Mouse (Mus musculus): ENCODE data around the gene Mdh1. TPM values are rescaled to one million over a fixed set of nuclear protein-coding genes. Genes with fewer than 3 reads are reported as not detected.

The Mdh1 gene
- 427 and 437 TPM in 2 replicates for polyA plus RNA-seq (2016; fragmentation: Nextera tagmentation; extraction: Ambion mirVana)

- peaks cover 24% of the 10 kb centered on the region for H3K4me1 ChIP-seq
- peaks cover 6% of the 10 kb centered on the region for H3K36me3 ChIP-seq
- no peaks in the 10 kb centered on the region for H3K9me3 ChIP-seq (replicated peaks)
- H3K27ac ChIP-seq (replicated peaks): peak within 1 kb of the TSS; percentile 87
- WGBS: under 1% methylated on average over 42 of the region's 42 CpGs
- peak within 1 kb of the TSS; percentile 85 for H3K4me3 ChIP-seq
- peak; percentile 95 for DNase-seq (ENCODE audit: low spot score)
- H3K27me3 ChIP-seq (ENCODE audit: low read depth, poor library complexity, severe bottlenecking): no peaks in the 10 kb centered on the region
These were observed at the start of gene Mdh1, which contains the start of gene Wdpcp for GRCm38 (mm10) chr11:21571700-21572381. Gene Mdh1, minus strand, starts transcription at chr11:21572367. Gene Wdpcp, plus strand, starts transcription at chr11:21572235.

- DNase-seq (ENCODE audit: low spot score): no peak
- Histone ChIP-seq H3K4me3 (no peak overlapping the region), H3K4me1 (no peaks in the 10 kb centered on the region), H3K27me3 (ENCODE audit: low read depth, poor library complexity, severe bottlenecking) (no peaks in the 10 kb centered on the region), H3K9me3 (replicated peaks) (no peaks in the 10 kb centered on the region), H3K36me3 (no peaks in the 10 kb centered on the region), H3K27ac (replicated peaks) (no peak overlapping the region)
These were observed 43.7 kb upstream of the Mdh1 start for GRCm38 (mm10) chr11:21615915-21616314.

GRCm38 (mm10) chr11:21602497-21602896, 30.3 kb upstream of the Mdh1 start:
- Histone ChIP-seq H3K9me3 (replicated peaks) (no peaks in the 10 kb centered on the region), H3K36me3 (no peaks in the 10 kb centered on the region), H3K4me1 (no peaks in the 10 kb centered on the region), H3K4me3 (no peak overlapping the region), H3K27ac (replicated peaks) (no peak overlapping the region), H3K27me3 (ENCODE audit: low read depth, poor library complexity, severe bottlenecking) (no peaks in the 10 kb centered on the region)
- WGBS: 71% methylated on average over 5 of the region's 5 CpGs
- DNase-seq (ENCODE audit: low spot score): no peak

GRCm38 (mm10) chr11:21583286-21583685, 11.1 kb upstream of the Mdh1 start:
- 52% methylated on average over 1 of the region's 1 CpGs for WGBS
- H3K36me3 ChIP-seq: no peaks in the 10 kb centered on the region
- no peaks in the 10 kb centered on the region for H3K4me1 ChIP-seq
- no peak overlapping the region for H3K27ac ChIP-seq (replicated peaks)
- H3K9me3 ChIP-seq (replicated peaks): no peaks in the 10 kb centered on the region
- no peaks in the 10 kb centered on the region for H3K27me3 ChIP-seq (ENCODE audit: low read depth, poor library complexity, severe bottlenecking)
- no peak overlapping the region for H3K4me3 ChIP-seq
- DNase-seq (ENCODE audit: low spot score): no peak

- H3K27ac ChIP-seq (replicated peaks): no peak overlapping the region
- H3K4me1 ChIP-seq: no peaks in the 10 kb centered on the region
- WGBS: 80% methylated on average over 7 of the region's 7 CpGs
- no peak for DNase-seq (ENCODE audit: low spot score)
- no peak overlapping the region for H3K4me3 ChIP-seq
- H3K36me3 ChIP-seq: no peaks in the 10 kb centered on the region
- H3K27me3 ChIP-seq (ENCODE audit: low read depth, poor library complexity, severe bottlenecking): no peaks in the 10 kb centered on the region
- H3K9me3 ChIP-seq (replicated peaks): no peaks in the 10 kb centered on the region
These were observed 9.3 kb upstream of the Mdh1 start for GRCm38 (mm10) chr11:21581472-21581871.

- H3K4me1 ChIP-seq: peaks cover 24% of the 10 kb centered on the region
- peak overlapping the region; percentile 85 for H3K4me3 ChIP-seq
- 15% methylated on average over 10 of the region's 10 CpGs for WGBS
- no peaks in the 10 kb centered on the region for H3K27me3 ChIP-seq (ENCODE audit: low read depth, poor library complexity, severe bottlenecking)
- no peaks in the 10 kb centered on the region for H3K9me3 ChIP-seq (replicated peaks)
- DNase-seq (ENCODE audit: low spot score): no peak
- H3K36me3 ChIP-seq: peaks cover 15% of the 10 kb centered on the region
- peak overlapping the region; percentile 87 for H3K27ac ChIP-seq (replicated peaks)
These were observed 1.2 kb downstream of the Mdh1 start for GRCm38 (mm10) chr11:21570973-21571372.

- H3K4me1 ChIP-seq: peaks cover 24% of the 10 kb centered on the region
- peak overlapping the region; percentile 85; the same call in 1 of the 2 replicates for H3K4me3 ChIP-seq
- H3K36me3 ChIP-seq: peaks cover 24% of the 10 kb centered on the region
- no peak overlapping the region for H3K27ac ChIP-seq (replicated peaks)
- DNase-seq (ENCODE audit: low spot score): no peak
- no peaks in the 10 kb centered on the region for H3K9me3 ChIP-seq (replicated peaks)
- WGBS: 87% methylated on average over 2 of the region's 2 CpGs
- no peaks in the 10 kb centered on the region for H3K27me3 ChIP-seq (ENCODE audit: low read depth, poor library complexity, severe bottlenecking)
These were observed 2.1 kb downstream of the Mdh1 start for GRCm38 (mm10) chr11:21570109-21570474.

- WGBS: 98% methylated on average over 3 of the region's 3 CpGs
- no peak for DNase-seq (ENCODE audit: low spot score)
These were observed 2.6 kb downstream of the Mdh1 start for GRCm38 (mm10) chr11:21569456-21570108.

GRCm38 (mm10) chr11:21569002-21569401, 3.2 kb downstream of the Mdh1 start:
- H3K36me3 ChIP-seq: peaks cover 31% of the 10 kb centered on the region
- no peak overlapping the region for H3K4me3 ChIP-seq
- H3K4me1 ChIP-seq: peaks cover 24% of the 10 kb centered on the region
- H3K27me3 ChIP-seq (ENCODE audit: low read depth, poor library complexity, severe bottlenecking): no peaks in the 10 kb centered on the region
- WGBS: 84% methylated on average over 5 of the region's 5 CpGs
- H3K27ac ChIP-seq (replicated peaks): no peak overlapping the region
- no peaks in the 10 kb centered on the region for H3K9me3 ChIP-seq (replicated peaks)
- DNase-seq (ENCODE audit: low spot score): no peak

More at GRCm38 (mm10) chr11:21569456-21570108, 2.6 kb downstream of the Mdh1 start:
- H3K4me1 ChIP-seq: peaks cover 24% of the 10 kb centered on the region
- no peak overlapping the region for H3K4me3 ChIP-seq
- H3K9me3 ChIP-seq (replicated peaks): no peaks in the 10 kb centered on the region
- H3K27ac ChIP-seq (replicated peaks): no peak overlapping the region
- H3K27me3 ChIP-seq (ENCODE audit: low read depth, poor library complexity, severe bottlenecking): no peaks in the 10 kb centered on the region
- H3K36me3 ChIP-seq: peaks cover 29% of the 10 kb centered on the region

GRCm38 (mm10) chr11:21567733-21568132, 4.4 kb downstream of the Mdh1 start:
- 95% methylated on average over 1 of the region's 1 CpGs for WGBS
- DNase-seq (ENCODE audit: low spot score): no peak
- H3K36me3 ChIP-seq: peaks cover 43% of the 10 kb centered on the region
- no peaks in the 10 kb centered on the region for H3K9me3 ChIP-seq (replicated peaks)
- no peak overlapping the region for H3K4me3 ChIP-seq
- no peaks in the 10 kb centered on the region for H3K27me3 ChIP-seq (ENCODE audit: low read depth, poor library complexity, severe bottlenecking)
- no peak overlapping the region for H3K27ac ChIP-seq (replicated peaks)
- H3K4me1 ChIP-seq: peaks cover 19% of the 10 kb centered on the region

- Histone ChIP-seq H3K27ac (replicated peaks) (no peak overlapping the region), H3K4me3 (no peak overlapping the region), H3K27me3 (ENCODE audit: low read depth, poor library complexity, severe bottlenecking) (no peaks in the 10 kb centered on the region), H3K9me3 (replicated peaks) (no peaks in the 10 kb centered on the region), H3K36me3 (peaks cover 48% of the 10 kb centered on the region), H3K4me1 (peaks cover 15% of the 10 kb centered on the region)
- no peak for DNase-seq (ENCODE audit: low spot score)
- 95% methylated on average over 6 of the region's 6 CpGs for WGBS
These were observed 5.2 kb downstream of the Mdh1 start for GRCm38 (mm10) chr11:21566934-21567333.

GRCm38 (mm10) chr11:21564681-21565405, 7.3 kb downstream of the Mdh1 start:
- no peak overlapping the region for H3K4me3 ChIP-seq
- H3K9me3 ChIP-seq (replicated peaks): no peaks in the 10 kb centered on the region
- H3K4me1 ChIP-seq: peaks cover 2% of the 10 kb centered on the region; the same call in 1 of the 2 replicates
- no peak overlapping the region for H3K27ac ChIP-seq (replicated peaks)
- H3K27me3 ChIP-seq (ENCODE audit: low read depth, poor library complexity, severe bottlenecking): no peaks in the 10 kb centered on the region
- WGBS: 91% methylated on average over 9 of the region's 9 CpGs
- peaks cover 69% of the 10 kb centered on the region for H3K36me3 ChIP-seq
- no peak for DNase-seq (ENCODE audit: low spot score)

All from midbrain, embryonic 10.5 days (tissue).